Mouse (Mus musculus) neural tube, embryonic 13.5 days (tissue): ENCODE data around the gene Sptlc3. TPM values are rescaled to one million over a fixed set of nuclear protein-coding genes. Genes with fewer than 3 reads are reported as not detected.

ENCODE experiments used
- polyA plus RNA-seq: library from polyadenylated mRNA; unstranded; fragments of >200 nt; fragmentation: Nextera tagmentation; extraction: Ambion mirVana; gene quantifications from 2 replicates; pipeline ENCODE4 v1.2.1, GENCODE M21; 2015

Sptlc3 gene
- polyA plus RNA-seq, 1 experiment from 2014 or later, result 0.08 TPM

Other genes with a start within 250 kb of the Sptlc3 start
- 1.1 and 1.2 TPM in 2 replicates for gene Ism1, start 184.3 kb downstream of the Sptlc3 start, polyA plus RNA-seq